Mouse (Mus musculus) limb, embryonic 13.5 days (tissue): Measurements from ENCODE around the gene Grik3. TPM values are rescaled to one million over a fixed set of nuclear protein-coding genes. Genes with fewer than 3 reads are reported as not detected.

Experiments used
- ATAC-seq: fragments of 200-750 bp; cut with Nextera tagmentation; 2 replicates; pipeline ENCODE4 v1.8.0; 2017; ENCODE audit warnings: low read depth, moderate number of reproducible peaks, moderate TSS enrichment; ENCODE audit not compliant: low FRiP score
- H3K27ac ChIP-seq: fragments of 300-500 bp; sonication (generic); 2 replicates; pipeline ENCODE4 v1.5.1; 2015; ENCODE audit warnings: inconsistent platforms, mild to moderate bottlenecking, moderate library complexity
- H3K27me3 ChIP-seq: fragments of 300-500 bp; sonication (generic); 2 replicates; pipeline ENCODE4 v1.6.1; 2015; ENCODE audit warnings: mild to moderate bottlenecking, inconsistent platforms
- H3K36me3 ChIP-seq: fragments of 300-500 bp; sonication (generic); 2 replicates; pipeline ENCODE4 v1.6.1; 2015; ENCODE audit warnings: inconsistent platforms, mild to moderate bottlenecking, moderate library complexity
- H3K4me1 ChIP-seq: fragments of 300-500 bp; sonication (generic); 2 replicates; pipeline ENCODE4 v1.6.1; 2015; ENCODE audit warnings: inconsistent platforms
- H3K4me2 ChIP-seq: fragments of 300-500 bp; sonication (generic); replicated peaks from 2 replicates; pipeline ENCODE4 v1.6.1; 2015; ENCODE audit warnings: inconsistent platforms, mild to moderate bottlenecking, moderate library complexity
- H3K4me3 ChIP-seq: fragments of 300-500 bp; sonication (generic); 2 replicates; pipeline ENCODE4 v1.5.1; 2015; ENCODE audit warnings: moderate library complexity, mild to moderate bottlenecking, inconsistent platforms
- H3K9ac ChIP-seq: fragments of 300-500 bp; sonication (generic); 2 replicates; pipeline ENCODE4 v1.6.1; 2015; ENCODE audit warnings: mild to moderate bottlenecking, inconsistent platforms
- H3K9me3 ChIP-seq: fragments of 300-500 bp; sonication (generic); 2 replicates; pipeline ENCODE4 v1.6.1; 2016; ENCODE audit warnings: inconsistent platforms
- WGBS: fragments of 180-500 bp; shearing (Covaris S2); methylation state at CpG from one replicate; pipeline ENCODE4 v1.1.7; 2015; 5-methylcytosine and 5-hydroxymethylcytosine counted together
- polyA plus RNA-seq: library from polyadenylated mRNA; unstranded; fragments of >200 nt; fragmentation: Nextera tagmentation; extraction: Ambion mirVana; gene quantifications from 2 replicates; pipeline ENCODE4 v1.2.1, GENCODE M21; 2015

The Grik3 gene
- polyA plus RNA-seq, 1 experiment from 2014 or later, result 0.25 TPM

GRCm38 (mm10) chr4:125640520-125640919 is 150.0 kb downstream of the Grik3 start:
- WGBS, result 75% methylated on average over 9 of the region's 9 CpGs
- H3K9me3 ChIP-seq, result no peaks in the 10 kb centered on the region
- H3K9ac ChIP-seq, result no peak overlapping the region
- H3K4me2 ChIP-seq, result no peak overlapping the region
- H3K4me3 ChIP-seq, result no peak overlapping the region
- ATAC-seq, result no peak
- no peaks in the 10 kb centered on the region for H3K36me3 ChIP-seq
- no peak overlapping the region for H3K27ac ChIP-seq
- 0 out of 2 replicates have a peak, but pooled peaks cover 3% of the 10 kb centered on the region for H3K4me1 ChIP-seq
- H3K27me3 ChIP-seq, result peaks cover 6% of the 10 kb centered on the region; the same call in 1 of the 2 replicates

GRCm38 (mm10) chr4:125640921-125641663 is 150.6 kb downstream of the Grik3 start:
- Histone ChIP-seq H3K36me3 (no peaks in the 10 kb centered on the region), H3K9me3 (no peaks in the 10 kb centered on the region), H3K4me2 (no peak overlapping the region), H3K4me3 (no peak overlapping the region), H3K27me3 (peaks cover 6% of the 10 kb centered on the region; the same call in 1 of the 2 replicates), H3K9ac (no peak overlapping the region), H3K4me1 (0 out of 2 replicates have a peak, but pooled peaks cover 3% of the 10 kb centered on the region), H3K27ac (no peak overlapping the region)
- WGBS, result 83% methylated on average over 15 of the region's 15 CpGs
- ATAC-seq, result no peak

GRCm38 (mm10) chr4:125644581-125645568 is 154.4 kb downstream of the Grik3 start:
- Histone ChIP-seq H3K4me2 (no peak overlapping the region), H3K27ac (no peak overlapping the region), H3K27me3 (peaks cover 14% of the 10 kb centered on the region; the same call in 1 of the 2 replicates), H3K36me3 (no peaks in the 10 kb centered on the region), H3K9me3 (no peaks in the 10 kb centered on the region), H3K4me1 (no peaks in the 10 kb centered on the region), H3K9ac (no peak overlapping the region), H3K4me3 (no peak overlapping the region)
- ATAC-seq, result no peak
- 74% methylated on average over 23 of the region's 23 CpGs for WGBS

- no peak overlapping the region for H3K4me3 ChIP-seq
- no peak overlapping the region for H3K9ac ChIP-seq
- H3K4me2 ChIP-seq, result no peak overlapping the region
- no peak overlapping the region for H3K27ac ChIP-seq
- WGBS, result 39% methylated on average over 24 of the region's 24 CpGs
- 0 out of 2 replicates have a peak, but pooled peaks have one; percentile 24 for ATAC-seq
- H3K9me3 ChIP-seq, result no peaks in the 10 kb centered on the region
- peaks cover 16% of the 10 kb centered on the region for H3K27me3 ChIP-seq
- H3K36me3 ChIP-seq, result no peaks in the 10 kb centered on the region
- peaks cover 6% of the 10 kb centered on the region; the same call in 1 of the 2 replicates for H3K4me1 ChIP-seq
Measured at GRCm38 (mm10) chr4:125651676-125652246, 161.3 kb downstream of the Grik3 start.

- 78% methylated on average over 19 of the region's 19 CpGs for WGBS
- ATAC-seq, result no peak
- peaks cover 6% of the 10 kb centered on the region; the same call in 1 of the 2 replicates for H3K4me1 ChIP-seq
Measured at GRCm38 (mm10) chr4:125656031-125656430, 165.5 kb downstream of the Grik3 start.

GRCm38 (mm10) chr4:125658376-125658775 is 167.9 kb downstream of the Grik3 start:
- Histone ChIP-seq H3K9me3 (no peaks in the 10 kb centered on the region), H3K4me3 (no peak overlapping the region), H3K27me3 (no peaks in the 10 kb centered on the region; the same call in 1 of the 2 replicates), H3K4me2 (no peak overlapping the region), H3K36me3 (no peaks in the 10 kb centered on the region), H3K27ac (no peak overlapping the region), H3K9ac (no peak overlapping the region), H3K4me1 (no peaks in the 10 kb centered on the region)
- ATAC-seq, result no peak
- 70% methylated on average over 8 of the region's 8 CpGs for whole genome bisulfite sequencing

More at GRCm38 (mm10) chr4:125656031-125656430, 165.5 kb downstream of the Grik3 start:
- no peaks in the 10 kb centered on the region for H3K36me3 ChIP-seq
- no peak overlapping the region for H3K4me3 ChIP-seq
- H3K4me2 ChIP-seq, result no peak overlapping the region
- H3K27ac ChIP-seq, result no peak overlapping the region
- H3K9ac ChIP-seq, result no peak overlapping the region
- no peaks in the 10 kb centered on the region for H3K9me3 ChIP-seq
- peaks cover 8% of the 10 kb centered on the region for H3K27me3 ChIP-seq

- Histone ChIP-seq H3K4me2 (no peak overlapping the region), H3K27ac (no peak overlapping the region), H3K9ac (no peak overlapping the region), H3K4me1 (no peaks in the 10 kb centered on the region), H3K27me3 (no peaks in the 10 kb centered on the region), H3K9me3 (no peaks in the 10 kb centered on the region), H3K4me3 (no peak overlapping the region), H3K36me3 (no peaks in the 10 kb centered on the region)
- no peak for ATAC-seq
- WGBS, result 82% methylated on average over 6 of the region's 6 CpGs
Measured at GRCm38 (mm10) chr4:125661982-125662381, 171.5 kb downstream of the Grik3 start.

GRCm38 (mm10) chr4:125663262-125663661 is 172.8 kb downstream of the Grik3 start:
- no peaks in the 10 kb centered on the region for H3K4me1 ChIP-seq
- no peak overlapping the region for H3K27ac ChIP-seq
- no peaks in the 10 kb centered on the region for H3K27me3 ChIP-seq
- no peaks in the 10 kb centered on the region for H3K9me3 ChIP-seq
- H3K36me3 ChIP-seq, result no peaks in the 10 kb centered on the region
- no peak overlapping the region for H3K4me3 ChIP-seq
- H3K9ac ChIP-seq, result no peak overlapping the region
- H3K4me2 ChIP-seq, result no peak overlapping the region
- ATAC-seq, result no peak
- WGBS, result 72% methylated on average over 8 of the region's 8 CpGs

GRCm38 (mm10) chr4:125665955-125666354 is 175.5 kb downstream of the Grik3 start:
- Histone ChIP-seq H3K4me2 (no peak overlapping the region), H3K9ac (no peak overlapping the region), H3K9me3 (no peaks in the 10 kb centered on the region), H3K4me1 (no peaks in the 10 kb centered on the region), H3K4me3 (no peak overlapping the region), H3K27me3 (no peaks in the 10 kb centered on the region), H3K36me3 (no peaks in the 10 kb centered on the region), H3K27ac (no peak overlapping the region)
- ATAC-seq, result no peak
- WGBS, result 28% methylated on average over 5 of the region's 5 CpGs

GRCm38 (mm10) chr4:125682007-125682406 is 191.5 kb downstream of the Grik3 start:
- no peak for ATAC-seq
- no peaks in the 10 kb centered on the region for H3K36me3 ChIP-seq
- H3K4me3 ChIP-seq, result no peak overlapping the region
- no peak overlapping the region for H3K9ac ChIP-seq
- no peaks in the 10 kb centered on the region for H3K9me3 ChIP-seq
- H3K4me1 ChIP-seq, result 0 out of 2 replicates have a peak, but pooled peaks cover 6% of the 10 kb centered on the region
- no peak overlapping the region for H3K4me2 ChIP-seq
- H3K27me3 ChIP-seq, result peaks cover under 1% of the 10 kb centered on the region
- no peak overlapping the region for H3K27ac ChIP-seq
- WGBS, result 81% methylated on average over 13 of the region's 13 CpGs

GRCm38 (mm10) chr4:125687078-125687477 is 196.6 kb downstream of the Grik3 start:
- Histone ChIP-seq H3K9ac (no peak overlapping the region), H3K27ac (no peak overlapping the region), H3K4me2 (no peak overlapping the region), H3K27me3 (peaks cover 33% of the 10 kb centered on the region), H3K9me3 (no peaks in the 10 kb centered on the region), H3K4me3 (no peak overlapping the region), H3K4me1 (0 out of 2 replicates have a peak, but pooled peaks cover 10% of the 10 kb centered on the region), H3K36me3 (no peaks in the 10 kb centered on the region)
- WGBS, result 10% methylated on average over 8 of the region's 8 CpGs
- ATAC-seq, result no peak
